Mouse (Mus musculus) thymus, adult 2 months (tissue): ENCODE measurements around the gene BC061237.
"Not testable (repeated sequence)": the region's sequence is repeated elsewhere in the genome, so short reads cannot be mapped to it uniquely, and the experiment has no call there.

Experiments
- CTCF ChIP-seq: fragments of 200-500 bp; IDR thresholded peaks from 2 replicates; pipeline ENCODE4 v1.5.1; 2012; ENCODE audit warnings: mild to moderate bottlenecking, control low read depth, low read length, moderate library complexity, borderline replicate concordance; ENCODE audit not compliant: control insufficient read depth, poor library complexity, insufficient read depth; ENCODE audit errors: extremely low read depth
- POLR2A ChIP-seq: fragments of 200-500 bp; IDR thresholded peaks from 2 replicates; pipeline ENCODE4 v1.6.1; 2012; ENCODE audit warnings: mild to moderate bottlenecking, low read length, control low read depth, moderate library complexity; ENCODE audit not compliant: control insufficient read depth, poor library complexity, insufficient read depth; ENCODE audit errors: extremely low read depth

DNA sequence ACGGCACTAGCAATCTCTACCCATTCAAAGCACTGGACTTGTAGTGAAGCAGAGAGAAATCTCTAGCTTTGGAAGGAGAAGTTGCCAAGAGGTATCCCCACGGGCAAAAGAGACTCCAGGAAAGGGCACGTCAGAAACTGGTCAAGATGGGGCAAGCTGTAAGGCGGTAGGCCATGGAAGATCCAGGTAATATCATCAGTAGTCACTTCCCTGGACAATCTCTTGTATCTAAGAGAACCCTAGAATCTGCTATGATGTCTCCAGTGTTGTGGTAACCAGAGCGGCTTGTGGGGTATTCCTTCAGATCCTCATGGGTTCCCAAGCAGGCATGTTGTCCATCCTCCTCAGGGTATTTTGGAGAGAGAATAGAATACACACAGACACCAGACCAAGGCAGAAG is 25.7 kb downstream of the BC061237 start, which contains the start of gene Gm17093:
- TF ChIP-seq CTCF, POLR2A: not testable (repeated sequence)
